ENCODE assay signal across 11 mouse cellular contexts in the genomic region with DNA sequence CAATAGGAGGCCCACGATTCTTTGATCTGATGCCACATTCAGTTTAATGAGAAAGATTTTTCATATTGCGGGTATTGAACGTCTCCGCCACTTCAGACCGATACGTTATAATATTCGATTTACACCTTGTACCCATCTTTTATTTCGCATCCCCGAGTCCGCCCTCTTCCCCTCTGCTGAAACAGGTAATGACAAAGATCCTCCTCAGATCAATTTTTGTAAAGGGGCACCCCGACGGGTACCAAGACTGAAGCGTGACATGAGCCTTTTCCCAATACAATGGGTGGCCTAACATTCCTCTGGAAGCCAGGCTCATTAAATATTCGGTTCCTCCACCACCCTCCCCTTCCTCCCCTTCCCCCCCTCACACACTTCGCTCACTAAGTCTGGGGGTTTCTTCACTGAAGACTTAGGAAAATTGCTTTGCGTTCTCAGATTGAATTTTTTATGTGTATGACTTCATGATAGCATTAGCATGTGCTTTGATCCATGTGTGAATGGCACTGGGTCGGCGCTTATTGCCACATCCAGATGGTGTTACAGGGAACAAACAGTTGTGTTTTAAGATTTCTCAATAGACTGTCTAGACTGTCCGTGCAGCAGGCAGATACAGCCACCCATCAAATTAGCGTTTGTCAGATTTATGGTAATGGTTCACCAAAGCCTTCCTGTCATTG.
DNase-seq lines count a peak whose midpoint lies in the region; ATAC-seq and TF ChIP-seq lines count a peak whose summit lies in the region.
"Had no signal": no experiment of that assay in that cellular context is flagged by ENCODE, and none has a peak within 500 bp of the region (broad histone marks: within the 10 kb centered on the region; RNA-seq: fewer than 3 reads in every experiment).

No protein-coding gene starts in this region.

- no peak overlapping the region for H3K27ac ChIP-seq in heart, embryonic 10.5 days
- no peak overlapping the region for H3K27ac ChIP-seq in hindbrain, embryonic 11.5 days (ENCODE audit: low read depth, low read length)
- peak overlapping the region; percentile 71 for H3K27ac ChIP-seq in midbrain, embryonic 10.5 days (replicated peaks)
- H3K27ac ChIP-seq in cerebellum, adult 2 months (ENCODE audit: insufficient read depth, low read length) = no peak overlapping the region

- H3K4me3 ChIP-seq in heart, embryonic 10.5 days = no peak overlapping the region
- H3K4me3 ChIP-seq in hindbrain, embryonic 11.5 days (ENCODE audit: low read depth, low read length) = no peak overlapping the region
- H3K4me3 ChIP-seq in midbrain, embryonic 10.5 days = peak overlapping the region; percentile 38
- H3K4me3 ChIP-seq in cerebellum, adult 2 months (replicated peaks; ENCODE audit: insufficient read depth, low read depth, low read length) = no peak overlapping the region
- H3K4me3 ChIP-seq: megakaryocyte, embryonic 14.5 days had no signal

- no peaks in the 10 kb centered on the region for H3K27me3 ChIP-seq in heart, embryonic 10.5 days (ENCODE audit: insufficient read depth, poor library complexity, severe bottlenecking)
- H3K27me3 ChIP-seq in hindbrain, embryonic 11.5 days (ENCODE audit: control insufficient read depth, insufficient read depth, low read length) = no peaks in the 10 kb centered on the region
- H3K27me3 ChIP-seq in midbrain, embryonic 10.5 days (ENCODE audit: low read depth, poor library complexity, severe bottlenecking) = 0 out of 2 replicates have a peak, but pooled peaks cover 5% of the 10 kb centered on the region
- H3K27me3 ChIP-seq in cerebellum, adult 2 months (ENCODE audit: control insufficient read depth, insufficient read depth, low read length) = no peaks in the 10 kb centered on the region
- H3K27me3 ChIP-seq: megakaryocyte, embryonic 14.5 days had no signal

- H3K9ac ChIP-seq in hindbrain, embryonic 11.5 days (ENCODE audit: low read depth, low read length) = no peak overlapping the region

- no peaks in the 10 kb centered on the region for H3K36me3 ChIP-seq in heart, embryonic 10.5 days
- no peaks in the 10 kb centered on the region for H3K36me3 ChIP-seq in hindbrain, embryonic 11.5 days (ENCODE audit: control insufficient read depth, insufficient read depth, low read length)
- H3K36me3 ChIP-seq in midbrain, embryonic 10.5 days = no peaks in the 10 kb centered on the region

- peak overlapping the region; percentile 15 for H3K4me2 ChIP-seq in hindbrain, embryonic 11.5 days (replicated peaks; ENCODE audit: low read depth, low read length)

- H3K4me1 ChIP-seq in heart, embryonic 10.5 days = peaks cover 27% of the 10 kb centered on the region
- H3K4me1 ChIP-seq in hindbrain, embryonic 11.5 days (replicated peaks; ENCODE audit: control insufficient read depth, insufficient read depth, low read length) = peaks cover 2% of the 10 kb centered on the region; the same call in 1 of the 2 replicates
- peaks cover 69% of the 10 kb centered on the region for H3K4me1 ChIP-seq in midbrain, embryonic 10.5 days
- H3K4me1 ChIP-seq in cerebellum, adult 2 months (ENCODE audit: control insufficient read depth, insufficient read depth, low read length) = no peaks in the 10 kb centered on the region; the same call in 1 of the 2 replicates
- H3K4me1 ChIP-seq: megakaryocyte, embryonic 14.5 days had no signal

- no peak for TF ChIP-seq POLR2A in cerebellum, adult 2 months (IDR thresholded peaks at IDR 0.05; ENCODE audit: borderline replicate concordance, insufficient read depth, low read length)

- TF ChIP-seq CTCF in cerebellum, adult 2 months (IDR thresholded peaks at IDR 0.05; ENCODE audit: borderline replicate concordance, insufficient read depth, low read depth, low read length) = no peak

- peak; percentile 85 for ATAC-seq in hindbrain, embryonic 11.5 days (ENCODE audit: low FRiP score)

- 45% methylated on average over 20 of the region's 20 CpGs for WGBS in heart, embryonic 10.5 days
- WGBS in hindbrain, embryonic 11.5 days = 21% methylated on average over 20 of the region's 20 CpGs
- WGBS in midbrain, embryonic 10.5 days = 24% methylated on average over 20 of the region's 20 CpGs
- WGBS in cerebellum, adult 2 months = 71% methylated on average over 20 of the region's 20 CpGs

- DNase-seq in heart, embryonic 10.5 days (ENCODE audit: low spot score) = peak; percentile 42
- DNase-seq in heart, adult 9 months (ENCODE audit: low spot score in 2 of 2) = no peak
- DNase-seq in embryo, embryonic 10.5 days (ENCODE audit: low spot score) = peak; percentile 75
- peak; percentile 58 for DNase-seq in hindbrain, embryonic 11.5 days (ENCODE audit: low spot score)
- peak; percentile 55 for DNase-seq in midbrain, embryonic 10.5 days (ENCODE audit: low spot score)
- DNase-seq in cerebellum, adult 8-10 months = no peak
- no peak for DNase-seq in thymus, postnatal 0 days (ENCODE audit: low spot score)
- DNase-seq in cerebellum, adult 2 months = no peak
- DNase-seq: gastrocnemius, postnatal 14 days; right cerebral cortex, postnatal 14 days had no signal

- no peaks in the 10 kb centered on the region for H3K9me3 ChIP-seq in heart, embryonic 10.5 days
- no peaks in the 10 kb centered on the region for H3K9me3 ChIP-seq in hindbrain, embryonic 11.5 days (ENCODE audit: control insufficient read depth, low read length)
- no peaks in the 10 kb centered on the region for H3K9me3 ChIP-seq in midbrain, embryonic 10.5 days (replicated peaks)

Comparison
In these comparisons a context has a peak if more than half of its experiments do, and no peak if none do; other contexts are left out.
1. DNase-seq: peak in heart, embryonic 10.5 days (single experiment), embryo, embryonic 10.5 days (single experiment), hindbrain, embryonic 11.5 days (single experiment) and midbrain, embryonic 10.5 days (single experiment); none in heart, adult 9 months (0 of 2), cerebellum, adult 8-10 months (single experiment), thymus, postnatal 0 days (single experiment) and cerebellum, adult 2 months (0 of 2).